Mouse (Mus musculus) heart, postnatal 0 days (tissue): ENCODE measurements around the gene Ddx19b. TPM values are rescaled to one million over a fixed set of nuclear protein-coding genes. Genes with fewer than 3 reads are reported as not detected.

Experiments
- ATAC-seq: fragments of 200-750 bp; cut with Nextera tagmentation; 2 replicates; pipeline ENCODE4 v1.8.0; 2017; ENCODE audit warnings: low read depth, moderate number of reproducible peaks, moderate library complexity; ENCODE audit not compliant: insufficient read depth
- DNase-seq: peaks from one replicate; pipeline ENCODE4 v3.0.0-alpha.2; 2016; ENCODE audit warnings: low spot score
- H3K27ac ChIP-seq: fragments of 300-500 bp; sonication (generic); 2 replicates; pipeline ENCODE4 v1.5.1; 2014; ENCODE audit warnings: low read depth, mild to moderate bottlenecking
- H3K27me3 ChIP-seq: fragments of 300-500 bp; sonication (generic); 2 replicates; pipeline ENCODE4 v1.6.1; 2014; ENCODE audit warnings: low read length, mixed read lengths; ENCODE audit not compliant: control insufficient read depth, insufficient read depth
- H3K36me3 ChIP-seq: fragments of 300-500 bp; sonication (generic); replicated peaks from 2 replicates; pipeline ENCODE4 v1.6.1; 2014; ENCODE audit warnings: low read length, mixed read lengths; ENCODE audit not compliant: control insufficient read depth, insufficient read depth
- H3K4me1 ChIP-seq: fragments of 300-500 bp; sonication (generic); 2 replicates; pipeline ENCODE4 v1.6.1; 2014; ENCODE audit warnings: antibody characterized with exemption; ENCODE audit not compliant: control insufficient read depth, insufficient read depth
- H3K4me2 ChIP-seq: fragments of 300-500 bp; sonication (generic); 2 replicates; pipeline ENCODE4 v1.6.1; 2014; ENCODE audit warnings: low read depth, mild to moderate bottlenecking, low read length, moderate library complexity
- H3K4me3 ChIP-seq: fragments of 300-500 bp; sonication (generic); 2 replicates; pipeline ENCODE4 v1.5.1; 2014; ENCODE audit warnings: low read depth, low read length
- H3K9ac ChIP-seq: fragments of 300-500 bp; sonication (generic); replicated peaks from 2 replicates; pipeline ENCODE4 v1.6.1; 2014; ENCODE audit warnings: low read depth, low read length, mixed read lengths
- H3K9me3 ChIP-seq: fragments of 300-500 bp; sonication (generic); replicated peaks from 2 replicates; pipeline ENCODE4 v1.6.1; 2016; ENCODE audit warnings: low read length; ENCODE audit not compliant: control insufficient read depth
- CTCF ChIP-seq: IDR thresholded peaks from 2 replicates; pipeline ENCODE4 v1.5.1; 2016; ENCODE audit warnings: antibody characterized with exemption, control low read depth, low read depth
- EP300 ChIP-seq: IDR thresholded peaks from 2 replicates; pipeline ENCODE4 v1.6.1; 2016; ENCODE audit warnings: antibody characterized with exemption, low read depth
- WGBS: fragments of 180-500 bp; shearing (Covaris S2); extraction: QIAGEN DNeasy Blood & Tissue Kit; methylation state at CpG from one replicate; pipeline ENCODE4 v1.1.7; 2014; 5-methylcytosine and 5-hydroxymethylcytosine counted together
- microRNA-seq: library from miRNA; unstranded; fragments of <30 nt; microRNA quantifications from one replicate; pipeline ENCODE4, GENCODE M21; 2016
- polyA plus RNA-seq: library from polyadenylated mRNA; unstranded; fragments of >200 nt; fragmentation: Nextera tagmentation; extraction: Ambion mirVana; gene quantifications from 2 replicates; pipeline ENCODE4 v1.2.1, GENCODE M21; 2015
- total RNA-seq: library from RNA; depleted of rRNA; stranded (reverse); fragments of >200 nt; gene quantifications from 2 replicates; pipeline ENCODE4 v1.2.3, GENCODE M21; 2014; ENCODE audit warnings: low replicate concordance; rRNA removed

Ddx19b gene
- total and polyA plus RNA-seq, 2 experiments from 2014 or later, result 3.6 to 10.2 TPM

DNA sequence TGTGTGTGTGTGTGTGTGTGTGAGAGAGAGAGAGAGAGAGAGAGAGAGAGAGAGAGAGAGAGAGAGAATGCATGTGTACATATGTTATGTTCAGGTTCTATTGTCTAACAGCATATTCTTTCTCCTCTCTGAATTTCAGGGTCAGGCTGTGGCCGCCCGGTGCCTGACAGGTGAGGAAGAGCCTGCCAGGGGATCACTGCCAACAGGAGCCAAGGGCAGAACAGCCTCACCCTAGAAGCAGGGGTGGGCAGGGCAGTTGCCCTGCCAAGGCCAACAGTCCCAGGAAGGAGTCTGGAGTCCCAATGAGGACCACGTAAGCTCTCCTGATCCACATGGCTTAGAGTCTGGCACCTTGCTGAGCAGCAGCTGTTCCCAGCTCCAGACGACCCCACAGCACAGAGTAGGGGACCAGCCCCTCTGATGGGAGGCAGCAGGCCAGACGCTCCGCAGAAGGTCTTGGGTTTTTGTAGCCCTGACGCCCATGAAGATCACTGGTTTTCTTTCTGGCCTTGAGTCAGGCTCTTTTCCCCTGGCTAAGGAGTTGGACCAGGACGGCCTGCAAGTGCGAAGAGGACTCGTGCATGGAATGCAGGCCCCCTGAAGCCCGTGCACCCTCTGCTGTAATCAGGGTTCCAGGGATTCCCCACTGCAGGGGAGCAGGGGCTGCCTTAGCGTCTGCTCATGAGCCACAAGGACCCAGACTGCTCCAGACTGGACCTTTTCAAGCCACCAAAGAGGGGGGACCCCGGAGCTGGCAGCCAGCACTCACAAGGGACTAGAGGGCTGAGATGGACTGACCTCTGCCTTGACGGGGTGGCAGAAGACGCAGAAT, 74.7 kb downstream of the Ddx19b start:
- H3K4me2 ChIP-seq, result no peak overlapping the region
- no peak overlapping the region for H3K9ac ChIP-seq
- H3K27ac ChIP-seq, result no peak overlapping the region
- TF ChIP-seq EP300, result no peak
- no peak for TF ChIP-seq CTCF
- H3K36me3 ChIP-seq, result peaks cover 25% of the 10 kb centered on the region
- 83% methylated on average over 15 of the region's 15 CpGs for WGBS
- no peaks in the 10 kb centered on the region for H3K27me3 ChIP-seq
- DNase-seq (no peak), ATAC-seq (no peak)
- H3K4me3 ChIP-seq, result no peak overlapping the region
- H3K4me1 ChIP-seq, result no peaks in the 10 kb centered on the region
- no peaks in the 10 kb centered on the region for H3K9me3 ChIP-seq

DNA sequence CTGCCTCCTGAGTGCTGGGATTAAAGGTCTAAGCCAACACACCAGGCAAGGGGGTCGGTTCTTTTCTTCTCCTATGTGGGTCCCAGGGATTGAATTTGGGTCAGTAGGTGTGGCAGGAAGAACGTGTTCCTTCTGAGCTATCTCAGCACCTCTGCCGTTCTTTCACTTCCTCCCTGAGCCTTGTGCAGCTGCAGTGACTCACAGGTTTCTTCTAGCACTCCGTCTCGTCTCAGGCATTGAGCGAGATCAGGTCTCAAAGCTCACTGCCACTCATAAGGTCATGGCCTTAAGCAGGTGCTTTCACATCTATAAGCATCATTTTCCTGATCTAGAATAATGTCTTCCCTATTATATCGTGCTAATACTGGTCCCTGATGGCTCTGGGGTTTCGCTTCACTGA, 76.8 kb downstream of the Ddx19b start:
- Histone ChIP-seq H3K9ac (no peak overlapping the region), H3K27ac (no peak overlapping the region), H3K36me3 (peaks cover 19% of the 10 kb centered on the region), H3K9me3 (no peaks in the 10 kb centered on the region), H3K4me2 (no peak overlapping the region), H3K27me3 (no peaks in the 10 kb centered on the region), H3K4me3 (no peak overlapping the region), H3K4me1 (no peaks in the 10 kb centered on the region)
- 69% methylated on average over 8 of the region's 8 CpGs for WGBS
- ATAC-seq (no peak), DNase-seq (no peak)
- TF ChIP-seq CTCF (no peak), EP300 (no peak)

Small RNA genes lying within 50 kb of the gene (microRNA-seq; reads per million reads assigned to microRNA genes)
- gene Gm24103 (not detected), gene Mir3473d (0.54 reads per million)

Other genes with a start within 250 kb of the Ddx19b start
- 3.2 and 3.9 TPM in 2 replicates for gene Il34, start 225.8 kb downstream of the Ddx19b start, total RNA-seq
- 1.1 and 1.4 TPM in 2 replicates for gene Il34, start 225.8 kb downstream of the Ddx19b start, polyA plus RNA-seq
- 47.2 and 66.3 TPM in 2 replicates for gene Cog4, start 185.2 kb downstream of the Ddx19b start, total RNA-seq
- gene Cog4, start 185.2 kb downstream of the Ddx19b start, polyA plus RNA-seq, result 54.2 and 55.8 TPM in 2 replicates
- 47.3 and 68.3 TPM in 2 replicates for gene Sf3b3, start 185.0 kb downstream of the Ddx19b start, total RNA-seq
- gene Sf3b3, start 185.0 kb downstream of the Ddx19b start, polyA plus RNA-seq, result 32.5 and 32.9 TPM in 2 replicates
- gene Fuk, start 129.3 kb downstream of the Ddx19b start, total RNA-seq, result 10.8 and 14.8 TPM in 2 replicates
- gene Fuk, start 129.3 kb downstream of the Ddx19b start, polyA plus RNA-seq, result 3.6 and 3.7 TPM in 2 replicates
- 9.9 and 15.8 TPM in 2 replicates for gene St3gal2, start 111.8 kb downstream of the Ddx19b start, total RNA-seq
- gene St3gal2, start 111.8 kb downstream of the Ddx19b start, polyA plus RNA-seq, result 11.3 and 12.6 TPM in 2 replicates
- 19.8 and 28.4 TPM in 2 replicates for gene Ddx19a, start 34.0 kb downstream of the Ddx19b start, total RNA-seq
- gene Ddx19a, start 34.0 kb downstream of the Ddx19b start, polyA plus RNA-seq, result 5.6 and 6.0 TPM in 2 replicates
- 35.1 and 38.9 TPM in 2 replicates for gene Aars, start 1.4 kb upstream of the Ddx19b start, total RNA-seq
- gene Aars, start 1.4 kb upstream of the Ddx19b start, polyA plus RNA-seq, result 22.3 and 25.6 TPM in 2 replicates
- gene Exosc6, start 24.6 kb upstream of the Ddx19b start, total RNA-seq, result 7.1 and 17.0 TPM in 2 replicates
- 0.38 and 2.0 TPM in 2 replicates for gene Exosc6, start 24.6 kb upstream of the Ddx19b start, polyA plus RNA-seq
- gene Clec18a, start 60.7 kb upstream of the Ddx19b start, total RNA-seq, result not detected in 2 replicates
- gene Clec18a, start 60.7 kb upstream of the Ddx19b start, polyA plus RNA-seq, result 0.05 and 0.10 TPM in 2 replicates
- 67.8 and 87.4 TPM in 2 replicates for gene Pdpr, start 62.9 kb upstream of the Ddx19b start, total RNA-seq
- 14.9 and 17.9 TPM in 2 replicates for gene Pdpr, start 62.9 kb upstream of the Ddx19b start, polyA plus RNA-seq
- 30.5 and 41.9 TPM in 2 replicates for gene Glg1, start 227.5 kb upstream of the Ddx19b start, total RNA-seq
- gene Glg1, start 227.5 kb upstream of the Ddx19b start, polyA plus RNA-seq, result 37.1 and 38.2 TPM in 2 replicates